Mouse (Mus musculus) forebrain, postnatal 0 days (tissue): ENCODE results near the gene Ptger1. TPM values are rescaled to one million over a fixed set of nuclear protein-coding genes. Genes with fewer than 3 reads are reported as not detected.

Experiments used
- ATAC-seq: fragments of 200-750 bp; cut with Nextera tagmentation; 2 replicates; pipeline ENCODE4 v1.8.0; 2017; ENCODE audit warnings: mild to moderate bottlenecking, moderate library complexity
- DNase-seq: peaks from one replicate; pipeline ENCODE4 v3.0.0-alpha.2; 2015
- H3K27ac ChIP-seq: fragments of 300-500 bp; sonication (generic); 2 replicates; pipeline ENCODE4 v1.5.1; 2014; ENCODE audit warnings: low read depth, mild to moderate bottlenecking, antibody characterized with exemption, low read length, moderate library complexity, mixed read lengths
- H3K27me3 ChIP-seq: fragments of 300-500 bp; sonication (generic); 2 replicates; pipeline ENCODE4 v1.6.1; 2014; ENCODE audit warnings: mild to moderate bottlenecking, low read length, mixed read lengths; ENCODE audit not compliant: insufficient read depth
- H3K36me3 ChIP-seq: fragments of 300-500 bp; sonication (generic); 2 replicates; pipeline ENCODE4 v1.6.1; 2014; ENCODE audit warnings: mild to moderate bottlenecking, moderate library complexity; ENCODE audit not compliant: insufficient read depth
- H3K4me1 ChIP-seq: fragments of 300-500 bp; sonication (generic); 2 replicates; pipeline ENCODE4 v1.6.1; 2014; ENCODE audit warnings: antibody characterized with exemption; ENCODE audit not compliant: insufficient read depth
- H3K4me2 ChIP-seq: fragments of 300-500 bp; sonication (generic); 2 replicates; pipeline ENCODE4 v1.6.1; 2014; ENCODE audit warnings: low read depth, mild to moderate bottlenecking, moderate library complexity
- H3K4me3 ChIP-seq: fragments of 300-500 bp; sonication (generic); 2 replicates; pipeline ENCODE4 v1.5.1; 2014; ENCODE audit warnings: low read depth, low read length, mixed read lengths
- H3K9ac ChIP-seq: fragments of 300-500 bp; sonication (generic); 2 replicates; pipeline ENCODE4 v1.6.1; 2014; ENCODE audit warnings: mild to moderate bottlenecking
- H3K9me3 ChIP-seq: fragments of 300-500 bp; sonication (generic); 2 replicates; pipeline ENCODE4 v1.6.1; 2016; ENCODE audit warnings: low read length
- CTCF ChIP-seq: sonication (generic); IDR thresholded peaks from 2 replicates; pipeline ENCODE4 v1.5.1; 2016; ENCODE audit warnings: antibody characterized with exemption, control low read depth, low read depth
- WGBS: fragments of 180-500 bp; shearing (Covaris S2); extraction: QIAGEN DNeasy Blood & Tissue Kit; methylation state at CpG from one replicate; pipeline ENCODE4 v1.1.7; 2014; 5-methylcytosine and 5-hydroxymethylcytosine counted together
- polyA plus RNA-seq: library from polyadenylated mRNA; unstranded; fragments of >200 nt; fragmentation: Nextera tagmentation; extraction: Ambion mirVana; gene quantifications from 2 replicates; pipeline ENCODE4 v1.2.1, GENCODE M21; 2015
- total RNA-seq: library from RNA; depleted of rRNA; stranded (reverse); fragments of >200 nt; gene quantifications from 2 replicates; pipeline ENCODE4 v1.2.3, GENCODE M21; 2014

The Ptger1 gene
- total and polyA plus RNA-seq, 2 experiments from 2014 or later: 0.27 to 0.57 TPM

DNA sequence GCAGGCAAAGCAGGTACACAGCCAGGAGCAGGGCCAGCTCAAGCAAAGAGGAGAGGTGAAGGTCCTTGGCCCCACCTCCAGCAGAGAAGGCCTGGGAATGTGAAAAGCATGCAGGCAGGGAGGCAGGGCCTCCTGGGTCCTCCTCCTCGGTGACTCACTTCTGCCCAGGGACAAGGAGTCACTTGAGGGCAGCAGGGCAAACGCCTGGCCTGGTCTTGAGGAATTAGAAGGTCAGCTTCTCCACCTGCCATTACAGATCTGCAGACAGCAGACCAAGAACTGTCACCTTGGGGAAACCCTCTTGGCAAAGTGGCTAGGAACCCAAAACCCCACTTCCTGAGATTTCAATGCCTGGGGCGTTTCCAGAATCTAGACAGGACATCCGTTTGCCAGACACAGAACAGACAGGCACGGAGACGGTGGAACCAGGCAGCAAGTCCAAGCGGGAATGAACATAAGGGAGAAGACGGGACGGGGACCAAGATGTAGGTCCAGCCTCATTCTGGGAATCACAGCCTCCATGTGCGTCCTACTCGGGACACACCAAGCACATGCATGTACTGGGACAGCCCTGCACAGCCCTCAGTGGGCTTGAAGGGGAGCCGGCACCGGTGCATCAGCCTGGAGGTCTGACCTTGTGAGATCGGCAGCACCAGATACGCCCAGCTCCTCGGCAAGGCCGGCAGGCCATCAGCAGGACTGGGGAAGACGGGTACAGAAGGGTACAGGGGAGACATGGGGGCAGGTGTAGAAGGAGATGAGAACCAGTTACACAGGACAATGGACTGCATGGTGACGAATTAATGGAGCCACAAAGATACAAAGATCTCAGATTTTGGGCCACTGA lies 31.1 kb downstream of the Ptger1 start:
- ATAC-seq (peak; percentile 1; the same call in 1 of the 2 replicates), DNase-seq (peak; percentile 5)
- no peaks in the 10 kb centered on the region for H3K9me3 ChIP-seq
- peak overlapping the region; percentile 82; the same call in 1 of the 2 replicates for H3K27ac ChIP-seq
- peak overlapping the region; percentile 90 for H3K4me2 ChIP-seq
- 60% methylated on average over 19 of the region's 19 CpGs for WGBS
- H3K4me3 ChIP-seq: peak overlapping the region; percentile 94
- H3K4me1 ChIP-seq: peaks cover 14% of the 10 kb centered on the region
- H3K36me3 ChIP-seq: peaks cover 2% of the 10 kb centered on the region; the same call in 1 of the 2 replicates
- H3K27me3 ChIP-seq: no peaks in the 10 kb centered on the region
- H3K9ac ChIP-seq: peak overlapping the region; percentile 91
- peak; percentile 16; the same call in 1 of the 2 replicates for TF ChIP-seq CTCF

DNA sequence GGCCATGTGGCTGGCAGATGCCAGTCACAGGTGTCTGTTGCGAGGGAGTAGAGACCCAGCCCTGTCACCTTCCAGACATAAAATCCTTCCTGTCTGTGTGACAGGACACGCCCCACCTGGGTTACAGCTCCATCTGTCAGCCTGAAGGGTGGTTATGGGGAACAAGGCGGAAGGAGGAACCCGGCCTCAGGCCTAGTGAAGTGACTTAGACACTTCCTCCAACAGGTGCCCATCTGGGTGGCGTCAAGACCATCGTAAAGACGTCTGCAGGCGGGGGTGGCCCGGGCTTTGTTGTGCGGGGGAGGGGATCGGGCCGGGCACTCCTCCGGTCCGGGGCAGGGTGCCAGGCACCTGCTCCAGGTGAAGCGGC lies 31.8 kb downstream of the Ptger1 start:
- ATAC-seq: peak; percentile 54
- Histone ChIP-seq H3K9ac (peak overlapping the region; percentile 91), H3K36me3 (no peaks in the 10 kb centered on the region), H3K4me3 (peak overlapping the region; percentile 94), H3K4me1 (peaks cover 14% of the 10 kb centered on the region), H3K9me3 (no peaks in the 10 kb centered on the region), H3K4me2 (peak overlapping the region; percentile 90), H3K27me3 (no peaks in the 10 kb centered on the region), H3K27ac (peak overlapping the region; percentile 82)
- no peak for TF ChIP-seq CTCF
- DNase-seq: no peak
- 4% methylated on average over 15 of the region's 15 CpGs for WGBS

DNA sequence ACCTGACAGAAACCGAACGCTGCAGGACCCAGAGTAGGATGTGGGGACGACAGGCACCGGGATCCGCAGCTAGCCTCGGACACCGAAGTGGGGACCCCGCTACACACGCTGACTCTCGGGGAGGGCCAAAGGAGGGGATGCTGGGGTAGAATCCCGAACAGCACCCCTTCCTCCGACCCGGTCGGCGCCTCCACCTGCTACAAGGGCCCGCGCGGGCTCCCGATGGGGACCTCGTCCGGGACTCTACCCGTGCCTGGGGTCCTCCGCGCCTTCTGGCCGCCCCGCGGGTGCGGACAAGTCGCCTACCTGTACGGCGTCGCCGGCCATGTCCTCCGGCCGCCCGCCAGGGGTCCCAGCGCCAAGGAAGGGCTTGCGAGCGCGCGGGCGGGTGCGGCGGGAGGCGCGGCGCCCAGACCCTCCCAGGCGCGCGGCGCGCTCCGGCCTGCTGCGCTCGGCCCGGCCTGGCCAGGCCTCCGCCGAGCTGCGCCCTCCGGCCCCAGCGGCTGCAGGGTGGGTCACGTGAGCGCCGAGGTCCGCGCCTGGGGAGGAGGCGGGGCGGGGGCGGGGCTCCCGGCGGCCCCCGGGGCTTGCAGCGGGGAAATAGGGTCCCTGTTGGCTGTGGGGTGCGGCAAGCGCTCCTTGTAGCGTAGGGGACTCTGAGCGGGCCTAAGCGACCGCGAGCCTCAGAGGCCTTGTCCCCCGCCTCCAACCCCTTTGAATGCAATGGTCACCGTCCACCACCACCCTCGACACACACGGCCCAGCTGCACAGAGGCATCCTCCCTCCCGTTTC lies 32.4 kb downstream of the Ptger1 start, which contains the start of gene Pkn1:
Pkn1 (minus strand) TSS at position 519 of the 793 bp plus-strand sequence.
- peak within 1 kb of the TSS; percentile 91 for H3K9ac ChIP-seq
- peak within 1 kb of the TSS; percentile 94 for H3K4me3 ChIP-seq
- no peak for TF ChIP-seq CTCF
- no peaks in the 10 kb centered on the region for H3K36me3 ChIP-seq
- WGBS: 2% methylated on average over 62 of the region's 85 CpGs
- peak within 1 kb of the TSS; percentile 90 for H3K4me2 ChIP-seq
- H3K4me1 ChIP-seq: peaks cover 14% of the 10 kb centered on the region
- DNase-seq (peak; percentile 79), ATAC-seq (peak; percentile 87)
- no peaks in the 10 kb centered on the region for H3K27me3 ChIP-seq
- H3K9me3 ChIP-seq: no peaks in the 10 kb centered on the region
- H3K27ac ChIP-seq: peak within 1 kb of the TSS; percentile 82

DNA sequence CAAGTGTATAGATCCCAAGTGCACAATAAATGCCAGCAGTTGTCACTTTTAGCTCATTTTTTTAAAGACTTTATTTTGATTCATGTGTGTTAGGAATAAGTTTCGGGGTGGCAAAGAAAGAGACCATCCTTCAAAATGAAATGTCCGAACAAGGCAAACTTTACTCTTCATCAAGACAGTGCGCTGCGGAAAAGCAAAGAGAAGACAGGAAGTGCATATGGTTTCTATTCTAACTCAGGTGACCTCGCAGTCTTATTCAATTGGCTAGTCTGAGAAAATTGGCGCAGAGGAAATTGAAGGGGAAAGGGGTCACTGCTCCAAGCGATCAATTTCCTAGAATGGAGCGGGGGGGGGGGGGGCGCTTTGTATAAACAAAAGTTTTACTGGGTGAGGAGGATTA lies 33.1 kb downstream of the Ptger1 start:
- no peak for DNase-seq
- 51% methylated on average over 9 of the region's 9 CpGs for WGBS
- H3K27ac ChIP-seq: peak overlapping the region; percentile 82

DNA sequence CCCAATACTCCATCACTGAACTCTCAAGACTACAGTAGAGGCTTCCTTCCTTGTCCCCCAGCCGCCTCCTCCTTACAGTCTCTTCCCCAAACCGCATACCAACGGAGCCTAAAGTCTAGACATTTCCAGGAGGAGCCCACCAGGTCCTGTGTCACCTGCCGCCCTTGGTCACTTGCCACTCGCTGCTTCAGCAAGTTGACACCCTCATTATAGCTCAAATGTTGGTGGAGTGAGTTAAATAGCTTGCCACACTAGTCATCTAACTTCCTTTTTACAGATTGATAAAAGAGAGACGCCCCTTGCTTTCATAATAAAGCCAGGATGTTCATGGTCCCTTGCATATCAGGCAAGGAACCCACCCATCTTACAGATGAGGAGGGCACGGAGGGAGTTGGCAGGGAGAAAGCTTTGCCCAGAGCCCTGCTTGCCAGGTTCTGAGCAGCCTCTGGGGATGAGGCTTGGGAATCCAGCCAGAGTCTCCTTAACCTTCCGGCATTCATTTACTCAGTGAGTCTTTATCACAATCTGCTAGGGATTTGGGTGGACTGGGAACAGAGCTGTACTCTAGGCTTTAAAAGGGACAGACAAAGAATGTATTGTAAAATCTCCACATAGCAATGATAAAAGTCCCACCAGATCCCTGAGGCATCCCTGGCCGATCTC lies 34.1 kb downstream of the Ptger1 start:
- Histone ChIP-seq H3K27ac (no peak overlapping the region), H3K9ac (no peak overlapping the region), H3K4me1 (peaks cover 14% of the 10 kb centered on the region), H3K4me3 (no peak overlapping the region), H3K4me2 (no peak overlapping the region), H3K27me3 (no peaks in the 10 kb centered on the region), H3K36me3 (no peaks in the 10 kb centered on the region), H3K9me3 (no peaks in the 10 kb centered on the region)
- WGBS: 76% methylated on average over 9 of the region's 9 CpGs
- ATAC-seq (no peak), DNase-seq (no peak)
- no peak for TF ChIP-seq CTCF

More for the DNA sequence above, 33.1 kb downstream of the Ptger1 start:
- no peak for TF ChIP-seq CTCF
- Histone ChIP-seq H3K9ac (peak overlapping the region; percentile 91), H3K36me3 (no peaks in the 10 kb centered on the region), H3K4me2 (peak overlapping the region; percentile 90), H3K9me3 (no peaks in the 10 kb centered on the region), H3K27me3 (no peaks in the 10 kb centered on the region), H3K4me1 (peaks cover 14% of the 10 kb centered on the region), H3K4me3 (peak overlapping the region; percentile 94)
- no peak for ATAC-seq

DNA sequence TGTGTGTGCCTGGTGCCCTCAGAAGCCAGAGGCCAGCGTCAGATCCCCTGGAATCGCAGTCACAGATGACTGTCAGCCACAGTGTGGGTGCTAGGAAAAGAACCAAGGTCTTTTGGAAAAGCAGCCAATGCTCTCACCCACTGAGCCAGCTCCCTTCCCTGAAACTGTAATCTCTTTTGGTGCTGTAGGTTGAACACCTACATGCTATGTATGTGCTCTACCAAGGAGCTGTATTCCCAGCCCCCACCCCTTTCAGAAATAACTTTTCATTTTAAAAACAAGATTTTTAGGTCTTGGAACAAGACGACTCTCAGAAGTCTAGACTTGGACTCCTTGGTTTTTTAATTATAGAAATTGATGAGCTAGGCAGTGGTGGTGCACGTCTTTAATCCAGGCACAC lies 36.9 kb downstream of the Ptger1 start:
- Histone ChIP-seq H3K9me3 (no peaks in the 10 kb centered on the region), H3K4me2 (no peak overlapping the region), H3K4me3 (no peak overlapping the region), H3K9ac (no peak overlapping the region), H3K4me1 (peaks cover 3% of the 10 kb centered on the region; the same call in 1 of the 2 replicates), H3K27ac (no peak overlapping the region), H3K27me3 (no peaks in the 10 kb centered on the region), H3K36me3 (no peaks in the 10 kb centered on the region)
- WGBS: 82% methylated on average over 4 of the region's 4 CpGs
- no peak for ATAC-seq
- no peak for DNase-seq
- no peak for TF ChIP-seq CTCF
